Mouse (Mus musculus) ovary, postnatal 10 days (tissue): ENCODE data around the gene 4430402I18Rik.

ENCODE experiments used
- DNase-seq: peaks from one replicate; pipeline ENCODE4 v3.0.0; 2022; ENCODE audit warnings: low spot score

4430402I18Rik gene

DNA sequence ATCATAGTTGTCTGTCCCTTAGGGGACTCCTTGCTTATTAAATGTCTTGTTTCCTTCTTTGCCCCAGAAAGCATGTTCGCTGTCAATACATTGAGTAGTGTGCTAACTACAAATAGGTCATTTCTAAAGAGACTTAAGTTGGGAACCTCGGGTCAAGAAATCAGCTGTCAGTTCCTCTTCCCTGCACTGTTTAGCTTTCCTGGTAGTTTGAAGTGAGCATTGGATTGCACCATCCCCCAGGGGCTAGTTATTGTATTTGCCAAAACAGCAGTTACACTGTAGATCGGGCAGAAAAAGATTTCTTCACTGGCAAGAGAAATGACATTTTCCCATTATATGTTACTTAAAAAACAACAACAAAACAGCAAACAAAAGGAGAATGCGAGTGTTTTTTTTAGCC is 578 bp upstream of the 4430402I18Rik start:
- no peak for DNase-seq

DNA sequence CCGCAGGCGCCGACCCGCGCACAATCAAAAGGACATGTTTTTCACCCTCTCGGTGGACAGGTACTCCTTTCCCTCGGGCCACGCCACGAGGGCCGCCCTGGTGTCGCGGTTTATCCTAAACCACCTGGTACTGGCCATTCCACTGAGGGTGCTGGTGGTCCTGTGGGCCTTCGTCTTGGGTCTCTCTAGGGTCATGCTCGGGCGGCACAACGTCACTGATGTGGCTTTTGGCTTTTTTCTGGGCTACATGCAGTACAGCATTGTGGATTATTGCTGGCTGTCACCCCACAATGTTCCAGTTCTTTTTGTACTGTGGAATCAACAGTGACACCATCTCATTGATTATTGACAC is 3.1 kb downstream of the 4430402I18Rik start:
- no peak for DNase-seq

DNA sequence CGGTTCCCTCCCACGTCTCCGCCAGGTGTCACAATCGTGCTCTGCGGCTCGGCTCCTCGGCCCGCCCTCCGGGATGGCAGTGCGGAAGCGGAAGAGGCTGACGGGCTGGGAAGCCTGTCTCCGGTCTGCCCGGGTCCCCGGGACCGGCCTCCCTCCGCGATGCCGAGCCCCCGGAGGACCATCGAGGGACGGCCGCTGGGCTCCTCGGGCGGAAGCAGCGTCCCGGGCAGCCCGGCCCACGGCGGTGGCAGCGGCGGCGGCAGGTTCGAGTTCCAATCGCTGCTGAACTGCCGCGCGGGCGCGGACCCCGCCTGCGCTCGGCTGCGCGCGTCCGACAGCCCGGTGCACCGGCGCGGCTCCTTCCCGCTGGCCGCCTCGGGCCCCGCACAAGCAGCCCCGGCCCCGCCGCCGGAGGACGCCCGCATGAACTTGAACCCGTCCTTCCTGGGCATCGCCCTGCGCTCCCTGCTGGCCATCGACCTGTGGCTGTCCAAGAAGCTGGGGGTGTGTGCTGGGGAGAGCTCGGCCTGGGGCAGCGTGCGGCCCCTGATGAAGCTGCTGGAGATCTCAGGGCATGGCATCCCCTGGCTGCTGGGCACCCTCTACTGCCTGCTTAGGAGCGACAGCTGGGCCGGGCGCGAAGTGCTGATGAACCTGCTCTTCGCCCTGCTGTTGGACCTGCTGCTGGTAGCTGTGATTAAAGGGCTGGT is 3.6 kb downstream of the 4430402I18Rik start, which contains the start of gene Plpp6:
Gene Plpp6 (plus strand): TSS at position 112 of the 710 bp plus-strand sequence.
- DNase-seq = peak; percentile 61

DNA sequence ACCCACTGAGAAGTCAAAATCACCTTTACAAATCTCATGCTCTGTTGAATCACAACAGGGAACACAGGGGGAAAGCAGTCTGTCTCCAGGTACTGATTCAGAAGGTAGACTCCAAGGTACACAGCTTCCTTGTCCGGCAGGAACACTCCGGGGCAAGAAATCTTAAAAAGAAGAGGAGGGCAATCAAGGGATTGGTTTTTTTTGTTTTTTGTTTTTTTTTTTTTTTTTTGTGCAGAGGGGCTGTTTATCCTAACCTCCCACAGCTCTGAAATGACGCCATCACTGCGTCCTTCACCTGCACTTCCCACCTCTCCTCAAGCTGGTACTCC is 4.1 kb downstream of the 4430402I18Rik start:
- no peak for DNase-seq

DNA sequence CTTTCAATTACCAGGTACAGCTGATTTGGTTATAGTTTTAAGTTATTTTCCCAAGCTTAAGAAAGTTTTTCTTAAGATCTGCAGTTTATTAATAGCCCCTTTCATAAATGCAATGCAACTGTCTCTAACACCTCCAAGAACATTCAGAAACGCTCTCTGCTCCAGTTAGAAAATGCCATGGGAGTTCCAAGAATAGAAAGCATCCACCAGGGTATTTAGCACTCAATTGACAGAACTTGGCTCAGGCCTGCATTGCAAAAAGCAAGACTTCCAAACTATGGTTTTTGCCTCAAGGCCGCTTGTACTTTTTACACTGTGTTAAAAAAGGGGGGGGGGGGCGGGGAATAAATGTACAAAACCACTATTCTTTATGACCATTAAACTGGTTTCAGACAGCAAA is 4.5 kb downstream of the 4430402I18Rik start:
- DNase-seq = no peak

DNA sequence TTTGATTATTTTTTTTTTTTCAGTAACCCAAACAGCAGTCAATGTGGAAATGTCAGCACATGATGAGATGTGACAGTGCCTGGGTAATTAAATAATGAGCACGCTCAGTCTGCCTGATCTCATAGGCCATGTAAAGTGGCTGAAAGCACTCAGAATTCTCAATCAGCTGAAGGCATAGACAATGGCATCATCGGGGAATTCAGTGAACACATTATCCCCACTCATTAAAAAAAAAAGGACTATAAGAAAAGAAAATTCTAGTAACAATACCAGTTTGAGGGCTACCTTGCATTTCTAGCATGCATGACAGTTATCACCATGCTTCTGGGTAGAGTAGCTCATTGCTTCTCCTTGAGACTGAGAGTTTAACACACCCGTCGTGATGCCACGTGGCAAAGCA is 16.3 kb downstream of the 4430402I18Rik start:
- no peak for DNase-seq

DNA sequence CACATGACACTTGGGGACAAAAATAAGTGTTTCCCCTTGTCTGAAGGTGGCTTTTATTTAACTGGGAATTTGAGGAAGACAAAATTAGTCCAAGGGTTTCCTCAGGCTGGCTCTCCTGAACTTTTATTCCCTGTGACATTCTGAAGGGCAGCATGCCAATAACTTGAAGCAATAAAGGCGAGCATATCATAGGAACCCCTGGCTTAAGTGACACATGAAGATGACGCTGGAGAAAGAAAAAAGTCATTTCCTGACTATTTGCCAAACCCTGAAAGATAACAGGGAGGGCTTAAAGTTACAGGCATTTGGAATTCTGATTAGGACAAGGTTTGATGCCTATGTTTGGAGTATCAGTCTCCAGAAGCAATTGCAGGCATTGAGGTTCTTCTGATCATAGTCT is 20.3 kb downstream of the 4430402I18Rik start:
- no peak for DNase-seq

DNA sequence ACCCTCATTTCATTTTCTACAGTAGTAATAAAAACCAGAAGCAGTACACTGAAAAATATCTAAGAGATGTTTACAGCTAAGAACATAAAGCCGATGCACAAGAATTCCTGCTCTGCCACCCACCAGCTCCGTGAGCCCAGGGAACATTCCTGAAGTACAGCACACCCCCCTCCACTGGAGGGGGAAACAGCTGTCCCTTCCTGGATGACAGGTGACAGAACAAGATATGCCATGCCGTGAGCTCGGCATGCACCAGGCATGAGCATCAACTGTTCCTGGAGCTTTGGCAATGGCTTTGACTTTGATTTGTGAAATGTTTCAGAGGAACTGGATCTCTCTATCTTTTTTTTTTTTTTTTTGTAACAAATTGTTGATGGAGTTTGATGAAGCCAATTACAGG is 20.8 kb downstream of the 4430402I18Rik start:
- no peak for DNase-seq

DNA sequence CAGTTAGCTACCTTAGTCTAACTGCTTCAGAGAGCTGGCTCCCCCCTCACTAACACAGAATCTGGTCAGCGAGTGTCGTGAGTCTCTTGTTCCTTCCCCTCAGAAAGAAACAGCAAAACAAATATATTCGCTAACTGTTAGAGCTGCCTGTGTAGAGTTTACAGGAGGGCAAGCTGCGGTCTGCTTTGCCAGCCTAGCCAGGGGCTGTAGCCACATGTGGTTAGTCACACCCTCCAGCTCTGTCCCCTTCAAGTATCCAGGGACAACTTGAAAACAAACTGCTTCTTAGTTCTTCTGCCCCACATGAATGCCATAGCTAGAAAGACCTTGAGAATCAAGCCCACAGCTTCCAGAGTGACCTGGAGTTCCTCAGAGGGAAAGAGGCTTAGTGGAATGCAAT is 26.3 kb downstream of the 4430402I18Rik start:
- no peak for DNase-seq

DNA sequence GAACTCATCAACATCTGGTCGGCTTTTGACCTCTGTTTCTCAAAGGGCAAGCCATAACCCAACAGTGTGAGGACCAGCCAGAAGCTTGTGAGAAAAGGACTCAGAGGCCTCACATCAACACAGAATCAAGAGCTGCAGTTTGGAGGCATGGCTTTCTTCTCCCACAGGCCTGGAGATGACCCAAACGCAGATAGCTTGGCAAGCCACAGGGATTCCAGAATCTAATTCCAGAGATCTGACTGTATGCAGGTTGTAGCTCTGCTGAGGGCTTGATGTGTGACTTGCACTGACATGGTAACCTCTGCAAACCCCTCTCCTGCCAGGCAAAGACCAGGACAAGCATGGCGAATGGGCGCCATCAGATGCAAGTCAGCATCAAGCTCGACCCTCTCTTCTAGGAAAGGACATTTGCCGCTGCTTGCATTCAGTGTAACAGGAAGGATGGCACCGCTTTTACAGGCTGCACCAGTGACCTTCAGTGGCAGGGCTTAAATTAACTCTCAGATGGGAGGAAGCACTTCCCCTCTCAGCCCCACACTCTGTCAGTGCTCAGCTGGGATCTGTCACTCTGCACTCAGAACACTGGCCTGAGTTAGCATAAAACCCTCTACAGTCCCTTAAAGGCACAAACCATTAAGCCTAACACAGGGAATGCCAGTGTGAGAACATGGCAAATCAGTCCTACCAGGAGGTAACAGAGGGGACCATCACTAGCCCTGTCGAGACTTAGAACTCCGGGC is 27.3 kb downstream of the 4430402I18Rik start:
- DNase-seq = no peak

DNA sequence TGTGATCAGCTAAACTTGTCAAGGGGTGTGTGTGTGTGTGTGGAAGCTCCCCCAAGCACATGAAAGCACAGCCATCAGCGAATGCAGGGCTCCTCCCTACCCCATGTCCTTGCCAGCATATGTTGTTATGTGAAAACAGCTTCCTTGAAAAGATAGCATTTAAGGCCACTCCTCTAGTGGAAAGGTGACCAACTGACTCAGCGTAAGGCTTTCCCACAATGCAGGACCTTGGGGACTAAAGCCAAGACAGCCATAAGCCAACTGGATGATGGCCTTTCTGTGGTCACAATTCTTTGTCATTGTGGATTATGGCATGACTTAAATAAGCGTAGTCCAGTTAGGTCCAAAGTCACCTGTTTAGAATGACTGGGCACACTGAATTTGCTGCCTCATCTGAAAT is 32.7 kb downstream of the 4430402I18Rik start:
- no peak for DNase-seq

DNA sequence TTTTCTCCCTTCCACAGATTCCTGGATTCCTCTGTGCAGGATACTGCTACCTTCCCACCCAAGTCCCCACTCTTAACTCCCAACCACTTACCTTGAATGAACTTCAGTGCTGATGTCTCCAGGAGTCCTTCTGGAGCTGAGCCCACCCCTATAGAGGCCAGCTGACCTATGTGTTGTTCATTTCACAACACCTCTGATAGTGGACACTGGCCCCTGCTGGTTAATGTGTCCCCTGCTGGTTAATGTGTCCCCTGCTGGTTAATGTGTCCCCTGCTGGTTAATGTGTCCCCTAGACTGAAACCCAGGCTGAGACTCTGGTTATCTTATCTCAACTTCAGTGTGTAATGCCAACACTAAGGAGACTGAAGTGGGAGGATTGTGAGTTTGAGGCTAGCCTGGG is 38.6 kb downstream of the 4430402I18Rik start:
- DNase-seq = no peak

DNA sequence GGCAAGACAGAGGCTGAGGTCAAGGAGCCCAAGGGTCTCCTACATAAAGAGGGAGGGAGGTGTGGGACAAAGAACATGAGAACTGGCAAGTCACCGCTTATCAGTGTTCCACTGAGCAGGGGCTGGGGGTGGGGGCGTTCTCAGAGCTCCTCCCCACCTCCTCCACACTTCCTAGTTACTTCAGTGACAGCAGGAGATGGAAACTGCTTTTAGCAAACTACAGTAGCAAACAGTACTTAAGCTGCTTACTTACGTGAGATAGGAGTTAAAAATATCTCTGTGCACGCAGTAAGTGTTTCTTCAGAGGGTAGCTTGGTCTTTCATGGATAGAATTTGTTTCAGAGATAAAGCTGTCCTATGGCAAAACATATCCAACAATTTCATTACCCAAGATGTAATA is 40.2 kb downstream of the 4430402I18Rik start:
- no peak for DNase-seq

DNA sequence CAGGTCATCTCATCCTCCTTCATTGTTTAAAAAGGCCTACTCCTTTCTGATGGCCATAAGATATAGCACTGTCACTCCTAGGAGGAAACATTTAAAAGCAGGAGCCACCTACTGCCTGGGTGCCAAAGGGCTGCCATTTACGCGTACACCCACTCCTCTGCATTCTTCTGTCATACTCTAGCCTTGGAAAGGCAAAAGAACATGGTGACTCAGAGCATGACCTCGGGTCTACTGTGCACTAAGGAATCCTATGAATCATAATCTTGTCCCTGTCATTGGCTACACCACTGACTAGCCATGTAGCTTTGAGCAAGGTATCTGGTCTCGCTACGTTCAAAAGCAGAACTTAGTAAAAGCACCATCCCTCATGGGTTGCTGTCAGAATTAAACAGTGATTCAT is 41.2 kb downstream of the 4430402I18Rik start:
- DNase-seq = no peak

DNA sequence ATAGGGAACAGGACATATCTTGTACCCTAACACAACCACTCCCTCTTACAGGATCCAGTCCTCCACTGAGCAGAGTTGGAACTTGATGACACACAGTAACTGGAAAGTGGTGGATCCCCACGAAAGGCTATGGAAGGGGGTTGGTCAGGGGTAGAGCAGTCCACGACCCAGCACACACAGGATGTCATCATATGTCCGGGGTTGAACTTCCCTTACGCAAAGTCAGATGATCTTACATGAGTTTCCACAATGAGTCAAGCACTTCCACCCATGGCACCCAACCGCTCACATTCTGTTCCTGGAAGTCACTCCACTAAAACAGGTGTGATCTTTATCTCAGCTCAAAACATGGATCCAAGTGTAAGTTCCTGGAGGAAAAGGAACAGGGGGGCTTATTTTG is 49.8 kb downstream of the 4430402I18Rik start:
- DNase-seq = no peak

DNA sequence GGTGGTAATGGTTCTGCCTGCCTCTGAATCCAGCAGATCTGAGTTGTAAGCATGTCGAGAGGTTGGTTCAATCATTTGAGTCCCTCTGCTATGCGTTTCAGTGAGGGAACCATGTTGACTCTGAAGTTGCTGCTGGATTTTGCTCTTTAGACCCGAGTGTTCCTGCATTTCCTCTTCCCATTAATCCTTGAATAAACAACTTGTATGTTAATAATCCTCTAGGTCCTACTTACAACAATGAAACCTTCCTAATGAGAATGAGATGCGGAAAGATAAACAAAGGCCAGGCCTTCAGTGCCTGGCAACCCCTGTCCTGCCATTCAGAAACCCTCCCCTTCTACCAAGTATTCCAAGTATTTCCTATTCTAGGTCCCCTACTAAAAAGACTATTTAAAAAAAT is 51.1 kb downstream of the 4430402I18Rik start:
- DNase-seq = no peak

DNA sequence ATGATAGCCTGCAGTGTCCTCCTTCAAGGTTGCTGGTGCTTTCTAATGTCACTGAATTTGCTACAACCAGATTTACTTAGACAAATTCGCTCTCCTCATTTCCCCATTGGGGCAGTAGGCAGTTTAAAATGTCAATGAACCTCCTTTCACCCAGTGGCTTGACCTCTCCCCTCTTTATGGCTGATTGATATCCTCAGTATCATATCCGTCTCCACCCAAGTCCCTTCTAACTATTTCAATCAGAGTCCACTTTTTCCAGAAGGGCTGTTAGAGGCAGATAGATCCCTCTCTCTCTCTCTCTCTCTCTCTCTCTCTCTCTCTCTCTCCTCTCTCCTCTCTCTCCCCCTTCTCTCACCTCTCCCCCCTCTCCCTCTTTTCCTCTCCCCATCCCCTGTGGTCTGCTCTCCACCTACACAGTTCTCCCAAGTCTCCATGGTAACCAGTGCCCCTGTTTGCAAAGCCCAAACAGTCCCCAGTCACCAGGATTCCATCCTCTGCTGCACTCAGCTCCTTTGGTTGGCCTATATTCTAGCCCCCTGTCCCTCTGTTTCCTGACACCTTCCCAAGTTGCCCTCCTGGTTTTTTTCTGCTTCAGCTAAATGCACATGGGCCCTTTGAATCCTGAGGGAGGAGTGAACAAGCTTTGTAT is 51.9 kb downstream of the 4430402I18Rik start:
- DNase-seq = no peak

DNA sequence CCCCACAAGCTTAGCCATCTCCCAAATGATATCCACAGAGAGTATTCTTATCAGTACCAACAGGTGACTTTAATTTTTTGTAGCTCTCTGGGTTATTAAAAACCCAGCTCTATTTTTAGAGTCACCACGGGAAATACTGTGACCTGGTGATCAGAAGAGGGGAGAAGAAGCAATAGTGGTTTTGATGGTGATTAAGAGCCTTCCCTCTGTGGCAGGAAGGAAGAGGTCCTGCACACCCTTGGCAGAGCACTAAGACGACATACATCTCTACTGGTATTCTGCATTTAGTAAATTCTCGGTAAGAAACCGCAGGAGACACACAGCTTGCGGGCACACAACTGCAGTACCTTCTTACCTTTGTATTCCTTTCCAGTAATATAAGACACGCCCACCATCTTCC is 53.0 kb downstream of the 4430402I18Rik start:
- no peak for DNase-seq

DNA sequence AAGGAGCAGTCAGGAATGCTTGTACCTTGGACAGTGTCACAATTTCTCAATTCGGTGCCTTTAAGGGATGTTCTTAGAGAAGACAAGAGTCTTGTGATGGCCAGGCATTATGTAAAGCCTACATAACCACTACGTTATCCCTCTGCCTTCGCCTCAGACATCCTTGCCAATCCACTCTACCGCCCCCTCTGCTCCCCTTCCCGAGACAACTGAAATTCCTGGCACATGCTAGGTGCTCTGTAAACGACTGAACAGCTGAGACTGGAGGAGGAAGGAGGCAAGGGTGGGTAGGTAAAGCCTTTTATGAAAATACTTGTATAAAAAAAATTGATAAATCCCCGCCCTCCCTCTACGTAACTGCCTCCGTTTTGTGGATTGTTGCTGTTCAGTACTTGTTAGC is 58.9 kb downstream of the 4430402I18Rik start:
- no peak for DNase-seq

DNA sequence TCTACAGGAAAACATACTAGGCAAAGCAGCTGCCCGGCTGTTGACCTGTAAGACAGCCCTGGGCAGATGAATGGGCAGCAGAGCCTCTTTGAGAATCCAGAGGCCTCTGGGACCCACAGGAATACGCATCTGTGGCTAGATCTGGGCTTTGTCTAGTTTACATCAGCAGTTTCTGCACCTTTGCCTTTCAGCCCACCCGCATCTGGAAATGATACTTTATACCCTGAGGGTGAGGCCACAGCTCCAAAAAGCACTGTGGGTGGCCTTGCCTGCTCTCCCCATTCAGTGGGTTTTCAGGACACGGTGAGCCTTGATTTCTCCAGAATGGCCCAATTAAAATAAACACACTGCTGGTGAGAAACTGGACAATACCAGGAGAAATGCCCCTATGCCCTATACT is 59.4 kb downstream of the 4430402I18Rik start:
- DNase-seq = no peak

DNA sequence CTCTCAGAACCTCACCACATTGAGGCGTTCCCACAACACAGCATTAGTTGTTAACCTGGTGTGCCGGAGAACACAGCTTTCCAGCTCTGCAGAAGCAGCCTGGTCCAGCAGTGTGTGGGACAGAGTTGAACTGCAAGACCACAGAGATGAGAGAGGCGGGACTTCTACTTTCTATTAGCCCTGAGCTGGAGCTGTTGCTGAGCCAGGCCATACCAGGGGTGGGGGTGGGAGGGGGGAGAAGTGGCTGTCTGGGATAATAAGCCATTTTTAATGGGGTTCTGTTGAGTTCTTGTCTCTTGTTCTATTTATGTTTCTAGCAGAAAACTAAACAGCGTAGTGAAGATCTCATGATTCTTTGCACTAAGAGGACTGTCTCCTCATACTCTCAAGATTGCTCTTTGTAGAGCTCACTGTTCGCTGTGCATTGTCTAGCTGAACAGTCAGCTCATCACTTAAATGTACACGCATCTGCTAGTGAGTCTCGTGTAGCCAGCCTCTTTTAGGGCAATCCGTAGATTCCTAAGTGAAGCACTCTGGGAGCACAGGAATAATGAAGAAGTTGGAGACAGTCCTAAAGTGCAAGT is 64.0 kb downstream of the 4430402I18Rik start:
- DNase-seq = no peak

DNA sequence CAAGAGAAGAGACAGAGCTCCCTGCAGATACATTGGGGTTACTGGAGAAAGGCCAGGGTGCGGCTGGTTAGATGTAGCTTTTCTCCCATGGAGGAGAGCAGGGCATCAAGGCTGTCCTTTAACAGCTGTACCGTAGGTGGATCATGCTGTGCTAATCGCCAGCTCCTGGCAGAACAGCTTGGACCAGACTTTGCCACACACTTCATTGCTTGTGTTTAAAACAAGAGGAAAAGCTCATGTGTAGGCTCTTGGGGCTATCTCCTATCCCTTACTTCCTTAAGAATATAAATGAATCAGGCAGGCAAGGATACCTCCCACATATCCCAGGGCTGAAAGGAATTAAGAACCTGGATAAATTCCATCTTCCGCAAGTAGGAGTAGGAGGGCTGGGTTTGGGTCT is 64.8 kb downstream of the 4430402I18Rik start:
- no peak for DNase-seq

DNA sequence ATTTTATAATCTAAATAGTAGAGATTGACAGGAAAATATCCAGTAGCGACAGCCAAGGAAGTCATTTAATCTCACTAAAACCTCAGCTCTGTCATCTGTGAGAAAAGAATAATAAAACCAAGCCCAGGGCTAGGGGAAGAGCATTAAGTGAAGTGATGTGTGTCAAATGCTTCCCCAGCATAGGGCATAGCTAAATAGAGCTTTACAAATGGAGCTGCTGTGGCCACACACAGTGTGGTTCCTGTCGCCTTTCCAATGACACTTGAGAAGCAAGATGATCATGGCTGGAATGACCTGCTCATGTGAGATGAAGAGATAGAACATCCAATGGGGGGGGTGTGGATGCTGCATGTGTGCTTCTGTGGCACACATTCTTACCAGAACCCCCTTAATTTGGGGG is 65.5 kb downstream of the 4430402I18Rik start:
- DNase-seq = no peak
